Mouse (Mus musculus) kidney, embryonic 14.5 days (tissue): Measurements from ENCODE around the gene Cfap52. TPM values are rescaled to one million over a fixed set of nuclear protein-coding genes. Genes with fewer than 3 reads are reported as not detected.

Experiments used
- ATAC-seq: fragments of 200-750 bp; cut with Nextera tagmentation; 2 replicates; pipeline ENCODE4 v1.8.0; 2017; ENCODE audit warnings: moderate number of reproducible peaks, mild to moderate bottlenecking, moderate TSS enrichment, moderate library complexity; ENCODE audit not compliant: low FRiP score, low TSS enrichment
- H3K27ac ChIP-seq: fragments of 300-500 bp; sonication (generic); 2 replicates; pipeline ENCODE4 v1.5.1; 2014; ENCODE audit warnings: low read depth, mild to moderate bottlenecking, low read length, moderate library complexity, mixed read lengths
- H3K27me3 ChIP-seq: fragments of 300-500 bp; sonication (generic); 2 replicates; pipeline ENCODE4 v1.6.1; 2014; ENCODE audit warnings: mild to moderate bottlenecking, low read length; ENCODE audit not compliant: control insufficient read depth, insufficient read depth
- H3K36me3 ChIP-seq: fragments of 300-500 bp; sonication (generic); 2 replicates; pipeline ENCODE4 v1.6.1; 2014; ENCODE audit warnings: low read length, mixed read lengths; ENCODE audit not compliant: control insufficient read depth, insufficient read depth
- H3K4me1 ChIP-seq: fragments of 300-500 bp; sonication (generic); 2 replicates; pipeline ENCODE4 v1.6.1; 2014; ENCODE audit warnings: low read length, mixed read lengths; ENCODE audit not compliant: control insufficient read depth, insufficient read depth
- H3K4me2 ChIP-seq: fragments of 300-500 bp; sonication (generic); replicated peaks from 2 replicates; pipeline ENCODE4 v1.6.1; 2014; ENCODE audit warnings: low read depth, mild to moderate bottlenecking, low read length
- H3K4me3 ChIP-seq: fragments of 300-500 bp; sonication (generic); 2 replicates; pipeline ENCODE4 v1.5.1; 2014; ENCODE audit warnings: mild to moderate bottlenecking, low read length
- H3K9ac ChIP-seq: fragments of 300-500 bp; sonication (generic); 2 replicates; pipeline ENCODE4 v1.6.1; 2014; ENCODE audit warnings: low read depth, mild to moderate bottlenecking, low read length, moderate library complexity
- H3K9me3 ChIP-seq: fragments of 300-500 bp; sonication (generic); 2 replicates; pipeline ENCODE4 v1.6.1; 2016; ENCODE audit warnings: low read length; ENCODE audit not compliant: control insufficient read depth
- WGBS: fragments of 180-500 bp; shearing (Covaris S2); extraction: QIAGEN DNeasy Blood & Tissue Kit; methylation state at CpG from one replicate; pipeline ENCODE4 v1.1.7; 2014; 5-methylcytosine and 5-hydroxymethylcytosine counted together
- polyA plus RNA-seq: library from polyadenylated mRNA; unstranded; fragments of >200 nt; fragmentation: Nextera tagmentation; extraction: Ambion mirVana; gene quantifications from 2 replicates; pipeline ENCODE4 v1.2.1, GENCODE M21; 2014

Gene Cfap52
- polyA plus RNA-seq, 1 experiment from 2014 or later, result 1.1 TPM

- 95% methylated on average over 2 of the region's 2 CpGs for WGBS
- no peaks in the 10 kb centered on the region for H3K9me3 ChIP-seq
- no peak for ATAC-seq
- H3K4me2 ChIP-seq, result no peak overlapping the region
- H3K36me3 ChIP-seq, result no peaks in the 10 kb centered on the region; the same call in 1 of the 2 replicates
- no peak overlapping the region for H3K27ac ChIP-seq
- no peak overlapping the region for H3K9ac ChIP-seq
- no peak overlapping the region for H3K4me3 ChIP-seq
- no peaks in the 10 kb centered on the region for H3K4me1 ChIP-seq
- no peaks in the 10 kb centered on the region for H3K27me3 ChIP-seq
Measured at GRCm38 (mm10) chr11:67885921-67886320, 79.5 kb downstream of the Cfap52 start.

Other genes starting within 250 kb of the Cfap52 start
- not detected in 2 replicates for gene Glp2r, start 194.5 kb downstream of the Cfap52 start, polyA plus RNA-seq
- gene Gsg1l2, start 191.0 kb downstream of the Cfap52 start, polyA plus RNA-seq, result not detected in 2 replicates
- not detected in 2 replicates for gene Dhrs7c, start 167.5 kb downstream of the Cfap52 start, polyA plus RNA-seq
- gene Usp43, start 43.5 kb downstream of the Cfap52 start, polyA plus RNA-seq, result 1.3 and 3.3 TPM in 2 replicates
- gene Stx8, start 542 bp upstream of the Cfap52 start, polyA plus RNA-seq, result 51.7 and 59.4 TPM in 2 replicates